Mouse (Mus musculus) spleen, adult 2 months (tissue): Measurements from ENCODE around the gene Nampt.

Experiments used
- CTCF ChIP-seq: fragments of 200-500 bp; IDR thresholded peaks from 2 replicates; pipeline ENCODE4 v1.5.1; 2011; ENCODE audit warnings: mild to moderate bottlenecking, inconsistent platforms; ENCODE audit not compliant: insufficient read depth, insufficient read length, insufficient replicate concordance; ENCODE audit errors: extremely low read depth
- POLR2A ChIP-seq: fragments of 200-500 bp; IDR thresholded peaks from 2 replicates; pipeline ENCODE4 v1.6.1; 2011; ENCODE audit warnings: low read depth, low read length, inconsistent platforms

DNA sequence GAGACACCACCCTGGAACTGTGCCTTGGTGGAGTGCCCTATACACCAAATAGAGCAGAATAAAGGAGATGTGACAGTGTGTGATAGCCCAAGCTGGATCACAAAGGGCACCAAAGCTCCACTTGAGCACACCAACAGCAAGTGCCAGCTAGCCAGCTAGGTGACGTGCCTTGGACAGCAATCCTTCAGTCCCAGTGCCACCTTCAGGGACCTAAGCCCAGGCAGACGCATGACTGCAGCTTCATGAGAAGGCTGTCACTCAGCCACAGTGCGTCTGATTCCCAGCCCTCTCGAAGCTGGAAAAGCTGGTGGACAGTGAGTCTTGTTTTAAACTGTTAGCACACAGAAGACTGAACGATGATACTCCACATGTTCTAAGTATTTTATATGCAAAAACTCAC, 70.5 kb downstream of the Nampt start:
- TF ChIP-seq POLR2A = no peak
- TF ChIP-seq CTCF = no peak
